Mouse (Mus musculus) gastrocnemius, postnatal 10 days (tissue): ENCODE data around the gene Aaed1. TPM values are rescaled to one million over a fixed set of nuclear protein-coding genes. Genes with fewer than 3 reads are reported as not detected.
A peak's percentile ranks its signal among the peaks of the same experiment; 100 is the strongest.

Experiments
- DNase-seq: peaks from one replicate; pipeline ENCODE4 v3.0.0; 2021; ENCODE audit warnings: mixed read lengths
- total RNA-seq, 2 experiments: library from RNA; stranded (reverse); gene quantifications; 2 replicates each; pipeline ENCODE4 v1.2.3; 2021

Gene Aaed1
- total RNA-seq, 2 experiments from 2014 or later: 32.2 to 37.2 TPM

DNA sequence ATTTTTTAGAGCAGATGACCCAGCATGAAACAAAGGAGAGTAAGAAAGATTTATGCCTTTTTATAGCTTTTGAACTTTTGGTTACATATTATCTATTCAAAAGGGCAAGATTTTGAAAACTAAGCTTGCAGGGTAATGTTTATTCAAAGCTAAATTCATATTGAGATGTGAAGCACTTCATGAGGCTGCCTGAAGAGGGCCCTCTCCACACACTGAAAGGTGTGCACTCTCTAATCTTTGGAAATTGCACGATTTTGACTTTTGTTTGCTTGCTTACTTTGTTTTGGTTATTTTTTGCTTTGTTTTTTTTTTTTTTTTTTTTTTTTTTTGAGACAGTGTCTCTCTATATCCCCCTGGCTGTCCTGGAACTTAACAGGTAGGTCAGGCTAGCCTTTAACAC is 62.1 kb downstream of the Aaed1 start:
- no peak for DNase-seq

DNA sequence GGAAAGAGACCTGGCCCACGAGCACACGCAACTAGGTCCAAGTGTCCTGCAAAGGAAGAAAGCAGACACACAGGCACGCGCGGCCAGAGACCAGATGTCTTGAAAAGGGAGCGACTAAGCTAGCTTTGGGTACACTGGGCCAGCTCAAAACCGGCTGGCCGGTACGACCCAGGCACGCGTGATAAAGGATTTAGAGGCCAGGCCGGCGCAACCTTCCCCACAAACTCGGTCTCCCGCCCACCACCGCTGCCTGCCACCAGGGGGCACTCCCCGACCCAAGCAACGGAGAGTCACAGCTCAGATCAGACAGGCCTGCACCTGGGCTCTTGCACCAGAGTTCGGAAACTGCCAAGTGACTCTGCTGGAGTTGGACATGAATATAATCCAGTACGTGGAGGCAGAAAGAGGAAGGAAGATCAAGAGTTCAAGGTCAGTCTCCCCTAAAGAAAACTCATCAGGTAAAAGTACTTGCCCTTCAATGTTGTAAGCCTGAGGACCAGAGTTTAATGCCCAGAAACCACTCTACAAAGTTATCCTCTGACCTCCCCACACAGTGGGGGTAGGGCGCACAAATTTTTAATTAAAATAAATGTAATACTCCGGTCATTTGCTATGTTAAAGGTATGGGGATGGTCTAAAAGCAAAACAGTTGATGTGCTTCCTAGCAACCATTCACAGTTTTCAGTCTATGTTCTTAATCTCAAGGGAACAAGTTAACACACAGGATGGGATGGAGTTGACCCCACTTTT is 63.6 kb downstream of the Aaed1 start:
- peak; percentile 92 for DNase-seq

DNA sequence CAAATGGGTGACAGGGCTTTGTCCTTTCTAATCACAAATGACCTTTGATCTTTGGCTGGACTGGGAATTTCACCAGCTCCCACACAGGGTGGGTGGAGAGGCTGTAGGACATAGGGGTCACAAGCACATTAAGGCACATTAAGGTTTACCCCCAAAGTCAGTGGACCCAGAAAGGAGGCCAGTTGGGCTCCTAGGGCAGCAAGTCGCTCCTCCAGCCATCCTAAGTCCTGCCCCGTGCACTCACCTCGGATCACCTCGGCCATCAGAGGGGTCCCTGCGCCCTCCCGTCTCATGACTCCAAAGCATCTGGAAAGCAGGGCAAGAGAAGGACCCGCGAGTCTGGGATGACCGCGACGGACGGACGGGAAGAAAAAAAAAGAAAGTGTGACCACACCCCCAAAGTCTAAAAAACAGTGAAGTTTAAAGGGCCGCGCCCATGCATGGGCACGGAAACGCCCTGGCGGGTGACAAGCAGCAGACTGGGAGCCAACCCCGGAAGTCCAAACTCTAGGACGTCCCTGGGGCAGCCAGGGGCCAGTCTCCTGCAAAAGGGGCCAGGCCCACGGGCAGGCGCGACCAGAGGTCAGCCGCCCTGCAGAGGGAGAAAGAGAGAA is 64.2 kb downstream of the Aaed1 start:
- DNase-seq: peak; percentile 53

DNA sequence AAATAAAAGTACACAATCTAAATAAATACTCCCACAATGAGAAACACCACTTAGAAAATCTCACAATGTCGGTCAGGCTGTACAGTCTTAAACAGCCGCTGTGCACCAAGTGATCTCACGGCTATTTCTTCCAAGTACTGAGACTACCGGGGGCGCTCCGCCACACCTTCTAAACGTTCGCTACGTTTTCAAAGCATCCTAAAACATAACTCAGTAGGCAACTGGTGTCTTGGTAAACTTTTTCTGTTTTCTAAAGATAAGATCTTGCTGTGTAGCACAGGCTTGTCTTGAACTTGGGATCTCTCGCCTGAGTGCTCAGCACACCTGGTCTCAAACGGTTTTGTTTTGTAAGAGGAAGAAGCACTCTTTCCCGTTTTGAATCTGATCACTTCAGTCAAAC is 66.4 kb downstream of the Aaed1 start:
- DNase-seq: no peak

DNA sequence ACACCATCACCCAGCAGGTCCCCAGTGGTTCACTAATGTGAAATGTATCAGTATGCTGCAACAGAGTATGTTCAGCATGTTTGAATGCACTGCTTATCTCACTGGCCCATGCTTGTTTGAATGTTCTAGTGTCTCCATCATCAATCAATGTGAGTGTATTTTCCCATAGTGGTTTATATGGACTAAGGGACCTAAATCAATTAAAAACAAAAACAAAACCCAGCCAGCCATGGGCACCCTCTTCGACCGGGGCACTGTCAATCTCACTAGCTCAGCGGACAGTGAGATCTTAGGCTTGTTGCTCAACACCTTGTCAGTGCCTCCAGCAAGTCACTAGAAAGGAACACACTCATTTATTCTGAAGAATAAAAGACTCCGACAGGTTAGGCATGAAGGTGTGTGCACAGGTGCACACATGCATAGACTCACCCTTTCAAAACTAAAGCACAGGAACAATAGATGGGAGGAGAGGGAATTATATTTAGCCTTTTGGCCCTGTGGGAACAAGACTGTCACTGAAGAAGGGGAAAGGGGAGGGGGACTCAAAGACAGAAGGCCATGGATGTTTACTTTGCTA is 67.7 kb downstream of the Aaed1 start:
- DNase-seq: no peak

DNA sequence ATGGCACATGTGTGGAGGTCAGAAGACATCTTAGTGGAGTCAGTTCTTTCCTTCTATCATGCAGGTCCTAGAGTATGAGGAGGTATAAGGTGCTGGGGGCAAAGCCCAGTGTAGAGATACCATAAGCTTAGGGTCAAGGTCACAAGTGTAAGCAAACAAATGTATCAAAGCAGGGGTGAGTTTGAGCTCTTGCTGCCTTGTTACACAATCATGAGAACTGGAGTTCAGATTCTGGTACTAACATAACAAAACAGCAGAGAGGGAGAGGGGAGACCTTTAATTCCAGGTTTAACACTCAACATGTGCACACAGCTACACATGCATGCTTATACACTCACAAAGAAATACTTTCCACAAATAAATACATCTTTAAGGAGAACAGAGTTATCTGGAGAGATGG is 69.8 kb downstream of the Aaed1 start:
- no peak for DNase-seq

DNA sequence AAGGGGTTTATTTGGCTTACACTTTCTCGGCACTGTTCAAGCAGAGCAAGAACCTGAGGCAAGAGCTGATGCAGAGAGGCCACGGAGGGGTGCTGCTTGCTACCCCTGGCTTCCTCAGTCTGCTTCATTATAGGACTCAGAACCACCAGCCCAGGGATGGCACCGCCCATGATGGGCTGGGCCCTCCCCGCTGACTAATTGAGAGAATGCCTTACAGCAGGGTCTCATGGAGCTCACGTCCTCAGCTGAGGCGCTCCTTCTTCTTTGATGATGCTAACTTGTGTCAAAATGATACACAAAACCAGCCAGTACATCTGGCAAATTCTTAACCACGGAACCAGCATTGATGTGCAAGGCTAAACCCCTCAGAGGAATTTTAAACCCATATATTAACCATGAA is 71.9 kb downstream of the Aaed1 start:
- no peak for DNase-seq

DNA sequence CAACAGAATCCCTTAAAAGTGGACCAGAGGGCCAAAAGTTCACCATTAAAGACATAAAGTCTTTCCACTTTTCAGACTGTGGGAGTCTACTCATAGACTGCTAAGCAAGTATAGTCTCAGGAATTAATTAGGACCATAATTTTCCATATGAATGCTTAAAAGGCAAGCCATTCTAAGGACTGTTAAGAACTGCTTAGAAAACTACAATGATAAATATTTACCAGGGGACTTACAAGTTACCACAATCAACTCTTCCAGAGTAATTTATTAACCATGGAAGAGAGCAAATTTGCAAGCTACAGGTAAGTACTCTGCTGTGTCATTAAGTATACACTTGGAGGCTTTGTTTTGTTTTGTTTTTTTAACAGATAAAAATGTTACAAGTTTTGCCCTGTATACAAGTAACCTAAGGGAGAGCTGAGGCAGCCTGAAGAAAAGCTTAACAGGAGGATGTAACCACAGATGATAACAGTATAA is 74.8 kb downstream of the Aaed1 start:
- no peak for DNase-seq

DNA sequence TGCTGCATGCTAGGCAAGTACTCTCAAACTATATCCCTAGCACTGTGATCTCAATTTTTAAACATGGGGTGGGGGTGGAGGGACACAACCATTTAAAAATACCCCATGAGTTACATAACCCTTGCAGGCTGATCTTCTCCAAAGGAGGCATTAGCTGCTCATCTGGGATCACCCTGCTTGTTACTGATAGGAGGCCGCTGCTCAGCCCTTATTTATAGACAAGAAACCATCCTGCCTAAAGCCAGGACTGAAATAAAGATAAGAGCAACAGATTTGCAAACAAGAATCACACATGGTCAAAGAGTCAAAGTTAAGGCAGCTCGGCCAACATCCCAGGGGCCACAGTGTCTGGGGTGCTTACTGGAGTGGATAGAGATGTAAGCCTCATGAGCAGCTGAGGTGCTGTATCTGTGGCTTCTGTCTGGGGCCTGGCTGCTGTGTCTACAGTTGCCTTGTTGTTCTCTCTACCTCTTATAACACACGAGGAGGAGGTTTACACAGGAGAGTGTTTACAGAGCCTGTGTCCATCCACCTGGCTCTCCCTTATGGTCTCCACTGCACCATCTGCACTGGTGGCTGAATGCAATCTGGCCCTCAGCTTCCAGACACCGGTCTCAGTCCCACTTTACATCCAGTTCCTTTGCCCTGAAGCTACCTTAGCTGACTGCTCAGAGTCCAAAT is 75.4 kb downstream of the Aaed1 start:
- DNase-seq: no peak

DNA sequence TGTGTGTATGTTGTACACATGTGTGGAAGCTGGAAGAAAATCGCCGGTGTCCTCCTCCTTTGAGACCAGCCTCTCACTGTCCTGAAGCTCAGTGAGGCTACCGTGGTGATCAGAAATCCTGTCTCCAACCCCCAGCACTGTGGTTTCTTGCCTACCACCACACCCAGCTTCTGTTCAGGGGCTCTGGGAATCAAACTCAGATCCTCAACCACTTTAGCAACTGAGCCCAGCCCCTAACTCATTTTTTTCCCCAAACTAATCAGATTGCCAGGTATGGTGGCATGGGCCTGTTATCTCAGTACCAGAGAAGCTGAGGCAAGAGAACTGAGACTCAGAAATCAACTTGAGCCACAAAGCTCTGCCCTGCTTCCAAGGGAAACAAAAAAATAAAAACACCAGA is 76.7 kb downstream of the Aaed1 start:
- no peak for DNase-seq

DNA sequence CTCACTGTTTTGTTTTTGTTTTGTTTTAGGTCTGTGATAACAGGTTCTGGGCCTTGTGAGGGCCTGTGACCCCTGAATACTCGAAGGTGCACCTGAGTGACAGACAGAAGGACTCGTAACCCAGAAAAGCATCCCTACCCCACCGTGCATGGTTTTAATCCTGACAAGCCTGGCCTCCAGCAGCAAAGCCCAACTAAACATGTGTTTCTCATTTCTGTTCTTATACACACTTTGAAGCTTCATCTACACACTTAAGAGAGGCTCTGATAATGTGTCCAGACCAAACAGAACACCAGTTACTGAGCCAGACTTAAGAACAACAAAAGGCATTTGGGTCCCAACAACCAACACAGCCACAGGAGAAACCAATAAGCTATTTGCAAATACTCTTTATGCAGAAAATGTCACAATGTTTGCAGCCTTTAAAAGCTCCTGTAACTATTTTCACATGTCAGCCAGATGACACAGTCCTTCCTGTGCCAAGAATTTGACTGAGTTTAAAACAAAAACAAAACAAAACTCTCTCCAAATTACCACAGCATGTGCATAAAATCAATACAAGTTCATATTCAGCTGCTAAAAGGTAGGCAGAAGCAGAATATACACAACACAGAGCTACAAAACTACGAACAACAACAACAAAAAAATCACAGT is 77.3 kb downstream of the Aaed1 start:
- no peak for DNase-seq

DNA sequence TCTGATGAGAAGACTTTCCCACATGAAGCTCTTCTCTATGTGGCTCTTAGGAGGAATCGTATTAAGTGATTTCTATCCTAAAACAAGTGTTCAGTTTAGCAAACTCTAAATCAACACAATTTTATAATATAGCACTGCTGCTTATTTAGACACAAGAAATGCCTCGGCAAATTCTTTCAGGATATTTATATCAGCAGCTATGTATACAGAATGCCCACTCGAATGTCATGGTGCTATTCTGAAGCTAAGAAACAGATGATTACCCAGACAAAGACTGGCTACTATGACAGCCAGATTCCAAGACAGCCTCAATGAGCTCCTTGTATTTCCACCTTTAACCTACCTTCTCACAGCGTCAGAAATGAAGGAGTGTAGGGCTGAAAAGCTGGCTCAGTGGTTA is 79.4 kb downstream of the Aaed1 start:
- DNase-seq: no peak

DNA sequence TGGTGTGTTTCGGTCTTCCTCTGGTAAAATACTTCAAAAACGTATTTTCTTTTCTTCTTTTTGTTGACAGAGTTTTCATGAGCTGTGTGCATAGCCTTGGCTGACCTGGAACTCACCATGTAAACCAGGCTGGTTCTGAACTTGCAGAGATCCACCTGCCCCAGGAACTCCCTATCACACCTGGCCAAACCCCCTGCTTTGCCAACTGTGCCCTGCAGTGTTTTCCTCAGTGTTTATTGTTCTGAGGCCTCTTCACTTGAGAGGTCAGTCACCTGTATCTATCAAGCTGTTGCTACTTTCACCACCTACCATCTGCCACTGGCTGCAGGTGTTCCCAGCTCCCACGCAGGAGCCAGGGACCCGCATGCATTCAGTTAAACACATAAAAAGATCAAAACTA is 85.8 kb downstream of the Aaed1 start:
- DNase-seq: no peak

DNA sequence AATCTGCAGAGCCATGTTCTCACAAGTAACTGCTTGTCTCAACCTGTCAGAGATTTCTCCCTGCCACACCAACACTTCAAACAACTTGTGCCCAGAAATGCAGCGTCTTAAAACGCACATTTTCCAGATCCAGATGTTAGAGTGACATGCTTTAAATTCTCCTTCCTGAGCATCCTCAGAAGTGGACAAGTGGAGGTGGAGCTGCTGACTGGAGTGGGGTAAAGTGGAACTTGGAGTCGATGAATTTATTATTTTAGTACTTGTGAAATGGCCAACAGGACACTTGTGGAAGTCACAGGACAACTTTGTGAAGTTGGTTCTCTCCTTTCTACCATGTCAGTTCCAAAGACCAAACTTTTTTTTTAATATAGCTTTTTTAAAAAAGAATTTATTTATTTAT is 86.8 kb downstream of the Aaed1 start:
- no peak for DNase-seq

Other genes with a start within 250 kb of the Aaed1 start
- gene Hsd17b3, start 223.5 kb downstream of the Aaed1 start, total RNA-seq: not detected
- gene Slc35d2, start 183.3 kb downstream of the Aaed1 start, total RNA-seq: 1 to 10 TPM; 1.3 to 1.8 TPM
- 10 to 100 TPM in 1 of 2 experiments, 1 to 10 TPM in 1; 9.8 to 12.5 TPM for gene Zfp367, start 159.5 kb downstream of the Aaed1 start, total RNA-seq
- 10 to 100 TPM; 22.9 to 25.5 TPM for gene Habp4, start 150.9 kb downstream of the Aaed1 start, total RNA-seq
- 1 to 10 TPM; 4.5 to 6.8 TPM for gene Cdc14b, start 37.4 kb downstream of the Aaed1 start, total RNA-seq
- 100 to 1,000 TPM; 145 to 162 TPM for gene Ctsl, start 58.2 kb upstream of the Aaed1 start, total RNA-seq
- 1 to 10 TPM; 3.6 to 3.9 TPM for gene Cdk20, start 119.6 kb upstream of the Aaed1 start, total RNA-seq
- under 1 TPM in 1 of 2 experiments, not detected in 1; 0.25 TPM for gene Fam240b, start 185.1 kb upstream of the Aaed1 start, total RNA-seq